In genomic region chr14:30533780-30534450, GRCm38 (mm10) we compare ENCODE assay signal across 19 mouse cellular contexts. TPM values are rescaled to one million over a fixed set of nuclear protein-coding genes. Genes with fewer than 3 reads are reported as not detected.
DNase-seq lines count a peak whose midpoint lies in the region; ATAC-seq lines count a peak whose summit lies in the region.
"Had no signal": no experiment of that assay in that cellular context is flagged by ENCODE, and none has a peak within 500 bp of the region (broad histone marks: within the 10 kb centered on the region; RNA-seq: fewer than 3 reads in every experiment).

No protein-coding gene starts in this region.

- H3K27me3 ChIP-seq in midbrain, embryonic 11.5 days (ENCODE audit: control insufficient read depth, insufficient read depth, low read length) = no peaks in the 10 kb centered on the region
- no peaks in the 10 kb centered on the region for H3K27me3 ChIP-seq in midbrain, embryonic 14.5 days (ENCODE audit: control insufficient read depth, insufficient read depth, low read length)
- H3K27me3 ChIP-seq: embryonic facial prominence, embryonic 12.5 days; liver, embryonic 13.5 days; midbrain, embryonic 15.5 days had no signal

- no peak overlapping the region for H3K27ac ChIP-seq in midbrain, embryonic 11.5 days (ENCODE audit: low read depth, low read length)
- no peak overlapping the region for H3K27ac ChIP-seq in midbrain, embryonic 14.5 days (replicated peaks; ENCODE audit: low read depth, low read length)
- H3K27ac ChIP-seq: embryonic facial prominence, embryonic 12.5 days; limb, embryonic 10.5 days; liver, embryonic 13.5 days; midbrain, embryonic 15.5 days had no signal

- no peak overlapping the region for H3K4me3 ChIP-seq in midbrain, embryonic 11.5 days (ENCODE audit: low read depth, low read length)
- H3K4me3 ChIP-seq in midbrain, embryonic 14.5 days (replicated peaks; ENCODE audit: low read depth, low read length) = no peak overlapping the region
- H3K4me3 ChIP-seq: embryonic facial prominence, embryonic 12.5 days; limb, embryonic 10.5 days; liver, embryonic 13.5 days; midbrain, embryonic 15.5 days had no signal

- H3K4me2 ChIP-seq in midbrain, embryonic 11.5 days = no peak overlapping the region
- H3K4me2 ChIP-seq in midbrain, embryonic 14.5 days (ENCODE audit: low read length) = no peak overlapping the region
- H3K4me2 ChIP-seq: embryonic facial prominence, embryonic 12.5 days; liver, embryonic 13.5 days; midbrain, embryonic 15.5 days had no signal

- no peak overlapping the region for H3K9ac ChIP-seq in midbrain, embryonic 11.5 days (ENCODE audit: low read length)
- H3K9ac ChIP-seq in midbrain, embryonic 14.5 days (replicated peaks; ENCODE audit: low read length) = no peak overlapping the region
- H3K9ac ChIP-seq: embryonic facial prominence, embryonic 12.5 days; forebrain, postnatal 0 days; liver, embryonic 13.5 days; midbrain, embryonic 15.5 days had no signal

- no peaks in the 10 kb centered on the region for H3K9me3 ChIP-seq in midbrain, embryonic 11.5 days (ENCODE audit: control insufficient read depth, low read length)
- H3K9me3 ChIP-seq in midbrain, embryonic 14.5 days (ENCODE audit: control insufficient read depth, low read length) = no peaks in the 10 kb centered on the region
- H3K9me3 ChIP-seq: embryonic facial prominence, embryonic 12.5 days; limb, embryonic 10.5 days; liver, embryonic 13.5 days; midbrain, embryonic 15.5 days had no signal

- ATAC-seq in midbrain, embryonic 11.5 days (ENCODE audit: low FRiP score) = no peak
- no peak for ATAC-seq in midbrain, embryonic 14.5 days (ENCODE audit: low FRiP score, low TSS enrichment)
- ATAC-seq: forebrain, postnatal 0 days; hindbrain, embryonic 16.5 days; midbrain, embryonic 15.5 days had no signal

- H3K36me3 ChIP-seq in midbrain, embryonic 11.5 days (ENCODE audit: control insufficient read depth, insufficient read depth, low read length) = no peaks in the 10 kb centered on the region
- no peaks in the 10 kb centered on the region for H3K36me3 ChIP-seq in midbrain, embryonic 14.5 days (ENCODE audit: control insufficient read depth, insufficient read depth, low read length)
- H3K36me3 ChIP-seq: limb, embryonic 10.5 days; liver, embryonic 13.5 days had no signal

- WGBS in midbrain, embryonic 11.5 days = 86% methylated on average over 6 of the region's 6 CpGs
- 88% methylated on average over 6 of the region's 6 CpGs for WGBS in midbrain, embryonic 14.5 days

- DNase-seq in adrenal gland, adult 2 months = peak; percentile 74
- no peak for DNase-seq in adrenal gland, adult 8-10 months
- peak; percentile 56 for DNase-seq in midbrain, embryonic 11.5 days (ENCODE audit: low spot score, missing footprints)
- no peak for DNase-seq in midbrain, embryonic 14.5 days
- peak; percentile 81 for DNase-seq in kidney, adult 9 months
- DNase-seq in right cerebral cortex, adult 2 months (ENCODE audit: low spot score in 2 of 2) = no peak
- no peak for DNase-seq in lung, adult 18-20 months
- no peak for DNase-seq in Muller cell, postnatal 12 days (ENCODE audit: inconsistent ontology term)
- DNase-seq: cerebellum, adult 8-10 months; forebrain, postnatal 0 days; heart, postnatal 4 days; layer of hippocampus, postnatal 36 days; liver, embryonic 13.5 days; retina, postnatal 1 day; thymus, adult 18-20 months had no signal

- no peaks in the 10 kb centered on the region for H3K4me1 ChIP-seq in midbrain, embryonic 11.5 days (ENCODE audit: control insufficient read depth, insufficient read depth, low read length)
- no peaks in the 10 kb centered on the region for H3K4me1 ChIP-seq in midbrain, embryonic 14.5 days (ENCODE audit: control insufficient read depth, insufficient read depth, low read length)
- H3K4me1 ChIP-seq: embryonic facial prominence, embryonic 12.5 days; limb, embryonic 10.5 days; liver, embryonic 13.5 days had no signal

RNA-seq across cellular contexts. Expression of gene Tkt, which starts 14.2 kb away (rescaled TPM):
- total RNA-seq in adrenal gland, adult 2 months (2021) = 1,000 to 10,000 TPM in 1 of 2 experiments, 100 to 1,000 TPM in 1; 736 to 1,496 TPM
- 1,206 and 1,589 TPM in 2 replicates for polyA plus RNA-seq in adrenal gland, adult 2 months (2012; rRNA removed)
- 1,000 to 10,000 TPM in 1 of 4 experiments, 100 to 1,000 TPM in 3; 361 to 1,078 (median 577) TPM for total RNA-seq in adrenal gland, adult 8-10 months (2022)
- 135 and 154 TPM in 2 replicates for polyA plus RNA-seq in midbrain, embryonic 11.5 days (2014; fragmentation: Nextera tagmentation; extraction: Ambion mirVana)
- polyA plus RNA-seq in midbrain, embryonic 14.5 days (2014; fragmentation: Nextera tagmentation; extraction: Ambion mirVana) = 94.2 and 166 TPM in 2 replicates

RNA-seq across cellular contexts. Expression of gene Cacna1d, which starts 42.7 kb away (rescaled TPM):
- 10 to 100 TPM; 10.7 to 12.7 TPM for total RNA-seq in adrenal gland, adult 2 months (2021)
- polyA plus RNA-seq in adrenal gland, adult 2 months (2012; rRNA removed) = 8.0 and 8.4 TPM in 2 replicates
- 10 to 100 TPM; 11.9 to 40.7 (median 22.2) TPM for total RNA-seq in adrenal gland, adult 8-10 months (2022)
- polyA plus RNA-seq in midbrain, embryonic 11.5 days (2014; fragmentation: Nextera tagmentation; extraction: Ambion mirVana) = 0.89 and 1.0 TPM in 2 replicates
- 10.1 and 13.5 TPM in 2 replicates for polyA plus RNA-seq in midbrain, embryonic 14.5 days (2014; fragmentation: Nextera tagmentation; extraction: Ambion mirVana)

RNA-seq across cellular contexts. Expression of gene Dcp1a, which starts 54.6 kb away (rescaled TPM):
- 10 to 100 TPM; 20.6 to 30.1 TPM for total RNA-seq in adrenal gland, adult 2 months (2021)
- polyA plus RNA-seq in adrenal gland, adult 2 months (2012; rRNA removed) = 33.1 and 39.0 TPM in 2 replicates
- total RNA-seq in adrenal gland, adult 8-10 months (2022) = 10 to 100 TPM; 24.0 to 37.6 (median 28.3) TPM
- 25.2 and 25.3 TPM in 2 replicates for polyA plus RNA-seq in midbrain, embryonic 11.5 days (2014; fragmentation: Nextera tagmentation; extraction: Ambion mirVana)
- 14.5 and 20.5 TPM in 2 replicates for polyA plus RNA-seq in midbrain, embryonic 14.5 days (2014; fragmentation: Nextera tagmentation; extraction: Ambion mirVana)

Comparison
In these comparisons a context has a peak if more than half of its experiments do, and no peak if none do; other contexts are left out.
1. DNase-seq: peak in adrenal gland, adult 2 months (single experiment), midbrain, embryonic 11.5 days (single experiment) and kidney, adult 9 months (single experiment); none in adrenal gland, adult 8-10 months (single experiment), midbrain, embryonic 14.5 days (single experiment), right cerebral cortex, adult 2 months (0 of 2), lung, adult 18-20 months (0 of 2) and Muller cell, postnatal 12 days (single experiment).